Mouse (Mus musculus) embryonic stem cell, embryonic (primary cell): ENCODE measurements around the gene Psmd4.

Source experiments
- CTCF ChIA-PET, 4 experiments: fragments of 300-600 bp in 2 of 4; fragments of 350-600 bp in 2 of 4; sonication (Branson Sonifier 250); formaldehyde crosslinking; loops; one replicate each; lab custom pipeline; 2022; ENCODE audit warnings: inconsistent platforms in 2 of 4; lab: Charles Lee
- POLR2A ChIA-PET, 4 experiments: fragments of 300-600 bp in 2 of 4; fragments of 350-600 bp in 2 of 4; sonication (Branson Sonifier 250); formaldehyde crosslinking; loops; one replicate each; lab custom pipeline; 2022; ENCODE audit warnings: antibody characterized with exemption in 4 of 4, inconsistent platforms in 1 of 4; lab: Charles Lee

Gene Psmd4

GRCm38 (mm10) chr3:95014428-95015151, 27.8 kb downstream of the Psmd4 start:
- ChIA-PET POLR2A (interaction anchor here (0.7 to 13.8 kb wide), 76 partner anchors 10 to 646 kb away, joined by 3 to 229 read pairs (median 11); partner anchors contain the start of genes Pi4kb (in 3 of the 4), Gabpb2 (in 2 of the 4), Pip5k1a (in 2 of the 4) and Psmd4 (in 2 of the 4)), CTCF (interaction anchor here (0.5 to 2.6 kb wide), 9 partner anchors 12 to 203 kb away, joined by 3 to 17 read pairs (median 5); partner anchors contain the start of gene Gabpb2 (in 1 of the 4))

GRCm38 (mm10) chr3:95013699-95014427, 28.6 kb downstream of the Psmd4 start:
- CTCF ChIA-PET = interaction anchor here in 3 of 4 experiments (1.1 to 1.7 kb wide), 3 partner anchors 17 kb away, joined by 4 to 8 read pairs (median 4); no protein-coding TSS in a partner anchor
- POLR2A ChIA-PET = interaction anchor here (0.5 to 13.8 kb wide), 41 partner anchors 10 to 1206 kb away, joined by 3 to 229 read pairs (median 21); partner anchors contain the start of genes Pi4kb (in 2 of the 4), Psmd4 (in 2 of the 4), Rfx5 (in 2 of the 4) and Bola1 (in 1 of the 4)

GRCm38 (mm10) chr3:95012982-95013381, 29.4 kb downstream of the Psmd4 start:
- POLR2A ChIA-PET = interaction anchor here in 3 of 4 experiments (1.0 to 13.8 kb wide), 14 partner anchors 10 to 1207 kb away, joined by 3 to 229 read pairs (median 60); partner anchors contain the start of genes Bola1 (in 1 of the 3), Hist2h2ab (in 1 of the 3), Pi4kb (in 1 of the 3) and Psmd4 (in 1 of the 3)
- CTCF ChIA-PET = no interaction called here

GRCm38 (mm10) chr3:95010396-95010795, 32.0 kb downstream of the Psmd4 start:
- ChIA-PET CTCF (interaction anchor here in 1 of 4 experiments (0.7 kb wide), 1 partner anchor 14 kb away, joined by 3 read pairs; no protein-coding TSS in a partner anchor), POLR2A (interaction anchor here in 3 of 4 experiments (0.6 to 13.8 kb wide), 8 partner anchors 8 to 36 kb away, joined by 3 to 229 read pairs (median 4); partner anchors contain the start of genes Pi4kb (in 1 of the 3) and Psmd4 (in 1 of the 3))

- CTCF ChIA-PET = no interaction called here
Measured at GRCm38 (mm10) chr3:95007706-95008105, 34.7 kb downstream of the Psmd4 start.

GRCm38 (mm10) chr3:95005651-95006050, 36.8 kb downstream of the Psmd4 start:
- CTCF ChIA-PET = interaction anchor here in 1 of 4 experiments (0.6 kb wide), 1 partner anchor 23 kb away, joined by 3 read pairs; no protein-coding TSS in a partner anchor
- POLR2A ChIA-PET = interaction anchor here in 3 of 4 experiments (0.6 to 16.8 kb wide), 6 partner anchors 9 to 31 kb away, joined by 3 to 229 read pairs (median 5); partner anchors contain the start of genes Zfp687 (in 2 of the 3) and Pi4kb (in 1 of the 3)

More at GRCm38 (mm10) chr3:95007706-95008105, 34.7 kb downstream of the Psmd4 start:
- POLR2A ChIA-PET = interaction anchor here in 3 of 4 experiments (0.6 to 16.8 kb wide), 11 partner anchors 6 to 45 kb away, joined by 3 to 229 read pairs (median 4); partner anchors contain the start of genes Pi4kb (in 1 of the 3) and Zfp687 (in 1 of the 3)

- ChIA-PET CTCF (interaction anchor here in 1 of 4 experiments (0.8 kb wide), 1 partner anchor 21 kb away, joined by 3 read pairs; no protein-coding TSS in a partner anchor), POLR2A (interaction anchor here (0.7 to 16.8 kb wide), 18 partner anchors 9 to 113 kb away, joined by 3 to 229 read pairs (median 5); partner anchors contain the start of genes Zfp687 (in 4 of the 4), Pip5k1a (in 1 of the 4) and Rfx5 (in 1 of the 4))
Measured at GRCm38 (mm10) chr3:95003273-95003672, 39.1 kb downstream of the Psmd4 start.

GRCm38 (mm10) chr3:95002569-95002968, 39.8 kb downstream of the Psmd4 start:
- ChIA-PET CTCF (interaction anchor here in 2 of 4 experiments (0.6 to 1.4 kb wide), 3 partner anchors 8 to 32 kb away, joined by 3 to 5 read pairs (median 3); partner anchors contain the start of gene Zfp687 (in 1 of the 2)), POLR2A (interaction anchor here (0.6 to 16.8 kb wide), 23 partner anchors 8 to 444 kb away, joined by 3 to 229 read pairs (median 4); partner anchors contain the start of genes Zfp687 (in 4 of the 4), Pi4kb (in 1 of the 4) and Rfx5 (in 1 of the 4))

GRCm38 (mm10) chr3:94996946-94997345, 45.5 kb downstream of the Psmd4 start:
- CTCF ChIA-PET = interaction anchor here (0.6 to 1.7 kb wide), 41 partner anchors 8 to 755 kb away, joined by 3 to 12 read pairs (median 4); partner anchors contain the start of genes Zfp687 (in 4 of the 4), Pi4kb (in 1 of the 4) and Tnfaip8l2 (in 1 of the 4)
- POLR2A ChIA-PET = interaction anchor here in 3 of 4 experiments (0.5 to 16.8 kb wide), 23 partner anchors 8 to 945 kb away, joined by 3 to 229 read pairs (median 3); partner anchors contain the start of genes Pi4kb (in 2 of the 3), Zfp687 (in 2 of the 3) and Rfx5 (in 1 of the 3)

- ChIA-PET POLR2A (interaction anchor here (0.5 to 8.7 kb wide), 25 partner anchors 8 to 291 kb away, joined by 3 to 60 read pairs (median 6); partner anchors contain the start of genes Pi4kb (in 3 of the 4), Zfp687 (in 3 of the 4) and Rfx5 (in 1 of the 4)), CTCF (interaction anchor here (0.6 to 1.5 kb wide), 7 partner anchors 8 to 153 kb away, joined by 3 to 5 read pairs (median 3); partner anchors contain the start of genes Tnfaip8l2 (in 1 of the 4) and Zfp687 (in 1 of the 4))
Measured at GRCm38 (mm10) chr3:94989159-94989761, 53.2 kb downstream of the Psmd4 start.

- ChIA-PET CTCF (interaction anchor here in 2 of 4 experiments (0.6 to 1.3 kb wide), 2 partner anchors 9 to 385 kb away, joined by 3 to 4 read pairs; no protein-coding TSS in a partner anchor), POLR2A (interaction anchor here in 2 of 4 experiments (0.7 to 8.7 kb wide), 12 partner anchors 9 to 36 kb away, joined by 3 to 60 read pairs (median 6); partner anchors contain the start of genes Pi4kb (in 2 of the 2), Zfp687 (in 2 of the 2) and Rfx5 (in 1 of the 2))
Measured at GRCm38 (mm10) chr3:94987578-94987977, 54.8 kb downstream of the Psmd4 start.

GRCm38 (mm10) chr3:94985513-94985912, 56.9 kb downstream of the Psmd4 start:
- ChIA-PET POLR2A (interaction anchor here in 3 of 4 experiments (1.2 to 8.7 kb wide), 9 partner anchors 11 to 67 kb away, joined by 4 to 60 read pairs (median 4); partner anchors contain the start of genes Pi4kb (in 3 of the 3) and Zfp687 (in 1 of the 3)), CTCF (interaction anchor here in 1 of 4 experiments (0.6 to 2.0 kb wide), 2 partner anchors 11 to 71 kb away, joined by 3 to 11 read pairs; no protein-coding TSS in a partner anchor)

GRCm38 (mm10) chr3:94984312-94984711, 58.1 kb downstream of the Psmd4 start:
- ChIA-PET CTCF (interaction anchor here in 1 of 4 experiments (0.6 to 2.0 kb wide), 2 partner anchors 12 to 45 kb away, joined by 3 to 11 read pairs; no protein-coding TSS in a partner anchor), POLR2A (interaction anchor here in 3 of 4 experiments (0.5 to 8.7 kb wide), 15 partner anchors 10 to 190 kb away, joined by 3 to 60 read pairs (median 4); partner anchors contain the start of genes Pi4kb (in 3 of the 3) and Zfp687 (in 2 of the 3))
